ENCODE assay signal across 26 mouse cellular contexts in genomic region chr12:85129426-85129978, GRCm38 (mm10). TPM values are rescaled to one million over a fixed set of nuclear protein-coding genes. Genes with fewer than 3 reads are reported as not detected.
A peak's percentile ranks its signal among the peaks of the same experiment; 100 is the strongest.
DNase-seq lines count a peak whose midpoint lies in the region; ATAC-seq and TF ChIP-seq lines count a peak whose summit lies in the region.
"Had no signal": no experiment of that assay in that cellular context is flagged by ENCODE, and none has a peak within 500 bp of the region (broad histone marks: within the 10 kb centered on the region; RNA-seq: fewer than 3 reads in every experiment).

No protein-coding gene starts in this region.

- no peaks in the 10 kb centered on the region for H3K4me1 ChIP-seq in liver, embryonic 16.5 days (ENCODE audit: control insufficient read depth, low read depth, low read length)
- no peaks in the 10 kb centered on the region; the same call in 1 of the 2 replicates for H3K4me1 ChIP-seq in liver, embryonic 11.5 days (replicated peaks; ENCODE audit: control insufficient read depth, insufficient read depth, low read length)
- H3K4me1 ChIP-seq in bone marrow macrophage, adult 2 months (ENCODE audit: control insufficient read depth, insufficient read depth, low read length), result peaks cover 24% of the 10 kb centered on the region
- H3K4me1 ChIP-seq in hindbrain, embryonic 16.5 days (ENCODE audit: control insufficient read depth, insufficient read depth, low read depth, low read length), result no peaks in the 10 kb centered on the region
- H3K4me1 ChIP-seq: heart, embryonic 12.5 days; hindbrain, embryonic 13.5 days; limb, embryonic 13.5 days had no signal

- ATAC-seq in liver, embryonic 16.5 days (ENCODE audit: low read depth), result 0 out of 2 replicates have a peak, but pooled peaks have one; percentile 16
- no peak for ATAC-seq in liver, embryonic 11.5 days (replicated peaks; ENCODE audit: low FRiP score)
- peak; percentile 78 for ATAC-seq in monocyte, adult 5-6 weeks (replicated peaks; ENCODE audit: insufficient number of reproducible peaks, low FRiP score, low TSS enrichment, poor library complexity, severe bottlenecking)
- no peak for ATAC-seq in hindbrain, embryonic 16.5 days
- ATAC-seq: activated CD4-positive, CD25-positive, alpha-beta regulatory T cell, adult 4 months; forebrain, embryonic 14.5 days; inflammation-experienced regulatory T-cells, adult 6 months; midbrain, embryonic 16.5 days had no signal

- no peak for DNase-seq in liver, embryonic 11.5 days (ENCODE audit: low spot score)
- peak; percentile 79 for DNase-seq in gonadal fat pad, adult 2 months (ENCODE audit: low read depth)
- DNase-seq in ovary, postnatal 36 days (ENCODE audit: low spot score), result no peak
- DNase-seq: adrenal gland, adult 8-10 months; cerebellum, adult 8-10 months; cerebellum, postnatal 36 days; gastrocnemius, postnatal 25 days; heart, postnatal 14 days; kidney, adult 8-10 months; kidney, postnatal 14 days; lung, postnatal 10 days; thymus, adult 2 months; thymus, postnatal 4 days had no signal

- H3K9ac ChIP-seq in liver, embryonic 16.5 days (ENCODE audit: low read depth, low read length), result no peak overlapping the region
- H3K9ac ChIP-seq in liver, embryonic 11.5 days (ENCODE audit: low read depth, low read length), result no peak overlapping the region
- no peak overlapping the region for H3K9ac ChIP-seq in hindbrain, embryonic 16.5 days (ENCODE audit: low read depth, low read length)
- H3K9ac ChIP-seq: heart, embryonic 12.5 days; hindbrain, embryonic 13.5 days; limb, embryonic 13.5 days; liver, embryonic 14.5 days had no signal

- WGBS in liver, embryonic 16.5 days (ENCODE audit: insufficient replicate concordance), result 81% methylated on average over 9 of the region's 9 CpGs
- 88% methylated on average over 9 of the region's 9 CpGs for WGBS in liver, embryonic 11.5 days
- 95% methylated on average over 9 of the region's 9 CpGs for WGBS in hindbrain, embryonic 16.5 days

- TF ChIP-seq CTCF in bone marrow macrophage, adult 2 months (IDR thresholded peaks at IDR 0.05; ENCODE audit: low read depth, low read length), result no peak

- H3K27ac ChIP-seq in liver, embryonic 16.5 days (ENCODE audit: low read length), result no peak overlapping the region
- no peak overlapping the region for H3K27ac ChIP-seq in liver, embryonic 11.5 days (ENCODE audit: low read depth, low read length)
- H3K27ac ChIP-seq in bone marrow macrophage, adult 2 months (ENCODE audit: insufficient read depth, low read depth, low read length), result peak overlapping the region; percentile 30; the same call in 1 of the 2 replicates
- H3K27ac ChIP-seq in hindbrain, embryonic 16.5 days (ENCODE audit: low read depth, low read length), result no peak overlapping the region
- H3K27ac ChIP-seq: hindbrain, embryonic 13.5 days; limb, embryonic 13.5 days; liver, embryonic 14.5 days; stomach, postnatal 0 days had no signal

- H3K27me3 ChIP-seq in liver, embryonic 16.5 days (ENCODE audit: control insufficient read depth, insufficient read depth, low read depth, low read length), result no peaks in the 10 kb centered on the region
- no peaks in the 10 kb centered on the region for H3K27me3 ChIP-seq in liver, embryonic 11.5 days (replicated peaks; ENCODE audit: control insufficient read depth, insufficient read depth, low read length)
- H3K27me3 ChIP-seq in hindbrain, embryonic 16.5 days (replicated peaks; ENCODE audit: control insufficient read depth, insufficient read depth, low read length), result no peaks in the 10 kb centered on the region
- H3K27me3 ChIP-seq: heart, embryonic 12.5 days; hindbrain, embryonic 13.5 days; limb, embryonic 13.5 days had no signal

- no peaks in the 10 kb centered on the region for H3K9me3 ChIP-seq in liver, embryonic 16.5 days (replicated peaks; ENCODE audit: control insufficient read depth, low read length)
- H3K9me3 ChIP-seq in liver, embryonic 11.5 days (ENCODE audit: control insufficient read depth, low read length), result no peaks in the 10 kb centered on the region
- no peaks in the 10 kb centered on the region for H3K9me3 ChIP-seq in hindbrain, embryonic 16.5 days (ENCODE audit: control insufficient read depth, low read length)
- H3K9me3 ChIP-seq: heart, embryonic 12.5 days; hindbrain, embryonic 13.5 days; limb, embryonic 13.5 days had no signal

- H3K36me3 ChIP-seq in liver, embryonic 16.5 days (ENCODE audit: control insufficient read depth, insufficient read depth), result peaks cover 55% of the 10 kb centered on the region
- H3K36me3 ChIP-seq in liver, embryonic 11.5 days (ENCODE audit: control insufficient read depth, insufficient read depth, low read length), result peaks cover 61% of the 10 kb centered on the region
- H3K36me3 ChIP-seq in hindbrain, embryonic 16.5 days (ENCODE audit: control insufficient read depth, insufficient read depth, low read length), result peaks cover 61% of the 10 kb centered on the region

- H3K4me2 ChIP-seq in liver, embryonic 16.5 days (ENCODE audit: low read depth, low read length), result no peak overlapping the region
- no peak overlapping the region for H3K4me2 ChIP-seq in liver, embryonic 11.5 days
- no peak overlapping the region for H3K4me2 ChIP-seq in hindbrain, embryonic 16.5 days (ENCODE audit: low read length)
- H3K4me2 ChIP-seq: heart, embryonic 12.5 days; hindbrain, embryonic 13.5 days; limb, embryonic 13.5 days had no signal

- TF ChIP-seq POLR2A in bone marrow macrophage, adult 2 months (IDR thresholded peaks at IDR 0.05; ENCODE audit: borderline replicate concordance, low read depth, low read length), result no peak

- no peak overlapping the region for H3K4me3 ChIP-seq in liver, embryonic 16.5 days (ENCODE audit: low read depth, low read length)
- no peak overlapping the region for H3K4me3 ChIP-seq in liver, embryonic 11.5 days (ENCODE audit: low read depth, low read length)
- H3K4me3 ChIP-seq in bone marrow macrophage, adult 2 months (ENCODE audit: insufficient read depth, low read length), result no peak overlapping the region
- no peak overlapping the region for H3K4me3 ChIP-seq in hindbrain, embryonic 16.5 days (ENCODE audit: low read length)
- H3K4me3 ChIP-seq: heart, embryonic 12.5 days; hindbrain, embryonic 13.5 days; limb, embryonic 13.5 days had no signal

RNA-seq across cellular contexts. Expression of gene Dlst, which starts 18.9 kb away (rescaled TPM):
- 65.4 and 67.8 TPM in 2 replicates for polyA plus RNA-seq in liver, embryonic 16.5 days (2015; fragmentation: Nextera tagmentation; extraction: Ambion mirVana)
- polyA plus RNA-seq in liver, embryonic 11.5 days (2014; fragmentation: Nextera tagmentation; extraction: Ambion mirVana), result 139 and 143 TPM in 2 replicates
- 86.0 and 92.0 TPM in 2 replicates for polyA plus RNA-seq in bone marrow macrophage, adult 2 months (2012; ENCODE audit: insufficient read depth, insufficient read length, missing spikeins)
- 125 and 132 TPM in 2 replicates for polyA plus RNA-seq in gonadal fat pad, adult 2 months (2012; rRNA removed)
- total RNA-seq in monocyte, adult 5-6 weeks (2017), result 309 to 346 TPM (median 316 TPM) in 3 replicates
- 122 and 129 TPM in 2 replicates for polyA plus RNA-seq in hindbrain, embryonic 16.5 days (2015; fragmentation: Nextera tagmentation; extraction: Ambion mirVana)

RNA-seq across cellular contexts. Expression of gene Prox2, which starts 18.9 kb away (rescaled TPM):
- 2.5 and 2.8 TPM in 2 replicates for polyA plus RNA-seq in liver, embryonic 16.5 days (2015; fragmentation: Nextera tagmentation; extraction: Ambion mirVana)
- polyA plus RNA-seq in liver, embryonic 11.5 days (2014; fragmentation: Nextera tagmentation; extraction: Ambion mirVana), result 3.8 and 4.3 TPM in 2 replicates
- 1.4 and 3.1 TPM in 2 replicates for polyA plus RNA-seq in bone marrow macrophage, adult 2 months (2012; ENCODE audit: insufficient read depth, insufficient read length, missing spikeins)
- polyA plus RNA-seq in gonadal fat pad, adult 2 months (2012; rRNA removed), result 3.0 and 3.4 TPM in 2 replicates
- 5.0 TPM in 1 of 3 replicates, not detected in the others for total RNA-seq in monocyte, adult 5-6 weeks (2017)
- polyA plus RNA-seq in hindbrain, embryonic 16.5 days (2015; fragmentation: Nextera tagmentation; extraction: Ambion mirVana), result 1.2 and 1.6 TPM in 2 replicates

RNA-seq across cellular contexts. Expression of gene Rps6kl1, which starts 21.6 kb away (rescaled TPM):
- polyA plus RNA-seq in liver, embryonic 16.5 days (2015; fragmentation: Nextera tagmentation; extraction: Ambion mirVana), result 0.55 and 0.85 TPM in 2 replicates
- polyA plus RNA-seq in liver, embryonic 11.5 days (2014; fragmentation: Nextera tagmentation; extraction: Ambion mirVana), result 0.99 and 1.1 TPM in 2 replicates
- polyA plus RNA-seq in bone marrow macrophage, adult 2 months (2012; ENCODE audit: insufficient read depth, insufficient read length, missing spikeins), result not detected in 2 replicates
- polyA plus RNA-seq in gonadal fat pad, adult 2 months (2012; rRNA removed), result 1.6 and 1.9 TPM in 2 replicates
- 0.19 TPM in 1 of 3 replicates, not detected in the others for total RNA-seq in monocyte, adult 5-6 weeks (2017)
- 39.0 and 39.4 TPM in 2 replicates for polyA plus RNA-seq in hindbrain, embryonic 16.5 days (2015; fragmentation: Nextera tagmentation; extraction: Ambion mirVana)

RNA-seq across cellular contexts. Expression of gene Pgf, which starts 48.1 kb away (rescaled TPM):
- polyA plus RNA-seq in liver, embryonic 16.5 days (2015; fragmentation: Nextera tagmentation; extraction: Ambion mirVana), result 0.55 and 0.57 TPM in 2 replicates
- polyA plus RNA-seq in liver, embryonic 11.5 days (2014; fragmentation: Nextera tagmentation; extraction: Ambion mirVana), result 4.0 and 5.7 TPM in 2 replicates
- polyA plus RNA-seq in bone marrow macrophage, adult 2 months (2012; ENCODE audit: insufficient read depth, insufficient read length, missing spikeins), result 2.2 TPM in 2 replicates
- 26.8 and 32.7 TPM in 2 replicates for polyA plus RNA-seq in gonadal fat pad, adult 2 months (2012; rRNA removed)
- not detected in 3 replicates for total RNA-seq in monocyte, adult 5-6 weeks (2017)
- 11.7 and 13.1 TPM in 2 replicates for polyA plus RNA-seq in hindbrain, embryonic 16.5 days (2015; fragmentation: Nextera tagmentation; extraction: Ambion mirVana)
- polyA plus RNA-seq: activated CD4-positive, CD25-positive, alpha-beta regulatory T cell, adult 4 months; inflammation-experienced regulatory T-cells, adult 6 months had no signal

Comparison
In these comparisons a context has a peak if more than half of its experiments do, and no peak if none do; other contexts are left out.
1. ATAC-seq: peak in liver, embryonic 16.5 days (single experiment) and monocyte, adult 5-6 weeks (single experiment); none in liver, embryonic 11.5 days (single experiment) and hindbrain, embryonic 16.5 days (single experiment).
2. RNA of gene Rps6kl1, which starts 21.6 kb away (polyA plus RNA-seq): 39.0 to 39.4 TPM in hindbrain, embryonic 16.5 days; 1.6 to 1.9 TPM in gonadal fat pad, adult 2 months, 0.99 to 1.1 TPM in liver, embryonic 11.5 days, 0.55 to 0.85 TPM in liver, embryonic 16.5 days and not detected in bone marrow macrophage, adult 2 months; every median in the first group is over 10 times any median in the second.